Mouse (Mus musculus): ENCODE measurements around the gene Cemip2.

GRCm38 (mm10) chr19:21780663-21781062 lies 2.5 kb downstream of the Cemip2 start:
- TF ChIP-seq GATA1 (IDR thresholded peaks at IDR 0.05; ENCODE audit: borderline replicate concordance, low read length) (no peak), FLI1 (IDR thresholded peaks at IDR 0.05; ENCODE audit: low read length) (no peak)
